Mouse (Mus musculus): Measurements from ENCODE around the gene Lxn.
A peak's percentile ranks its signal among the peaks of the same experiment; 100 is the strongest.

Gene Lxn

DNA sequence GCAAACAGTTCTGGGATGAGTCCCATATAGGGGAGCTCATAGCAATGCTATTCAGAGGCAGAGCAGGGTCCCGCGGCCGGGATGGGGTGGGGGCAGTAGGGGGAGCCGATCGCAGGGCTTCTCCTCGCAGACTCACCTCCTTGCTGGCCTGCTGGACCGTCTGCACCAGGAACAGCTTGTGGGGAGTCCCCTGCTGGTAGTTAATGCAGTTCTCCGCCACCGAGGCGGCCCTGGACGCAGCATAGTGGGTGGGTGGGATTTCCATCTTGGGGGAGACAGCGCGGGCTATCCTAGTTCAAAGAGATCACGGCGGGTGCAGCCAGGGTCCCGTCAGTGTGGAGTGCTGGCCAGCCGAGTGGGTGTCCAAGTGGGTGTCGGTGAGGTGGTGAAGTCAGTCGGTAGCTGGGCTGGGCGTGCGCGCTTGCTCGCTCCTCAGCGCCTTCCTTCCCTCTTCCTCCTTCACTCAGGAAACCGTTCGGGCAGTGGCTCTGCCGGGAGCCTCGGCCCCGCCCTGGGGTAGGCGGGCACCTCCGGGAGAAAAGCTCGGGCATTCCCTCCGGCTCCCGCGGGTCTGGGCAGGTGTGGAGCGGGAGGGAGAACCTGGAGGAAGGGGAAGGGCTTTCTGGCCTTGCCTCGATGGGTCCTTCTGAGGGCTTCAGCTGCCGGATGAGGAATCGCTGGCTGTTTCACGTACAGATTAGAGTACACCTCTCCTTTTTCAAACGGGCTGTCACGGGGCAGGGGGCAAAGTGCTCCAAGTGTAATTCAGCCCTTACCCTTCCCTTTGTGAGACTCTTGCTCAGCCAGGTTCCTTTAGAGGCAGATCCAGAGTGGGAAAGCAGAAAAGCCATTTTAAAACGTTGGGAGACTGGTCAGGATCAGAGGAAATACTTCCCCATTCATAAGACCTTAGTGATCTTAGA, at the start of gene Lxn:
Gene Lxn (minus strand): TSS at position 477 of the 923 bp plus-strand sequence.
- DNase-seq (ENCODE audit: low read depth), result peak; percentile 83

DNA sequence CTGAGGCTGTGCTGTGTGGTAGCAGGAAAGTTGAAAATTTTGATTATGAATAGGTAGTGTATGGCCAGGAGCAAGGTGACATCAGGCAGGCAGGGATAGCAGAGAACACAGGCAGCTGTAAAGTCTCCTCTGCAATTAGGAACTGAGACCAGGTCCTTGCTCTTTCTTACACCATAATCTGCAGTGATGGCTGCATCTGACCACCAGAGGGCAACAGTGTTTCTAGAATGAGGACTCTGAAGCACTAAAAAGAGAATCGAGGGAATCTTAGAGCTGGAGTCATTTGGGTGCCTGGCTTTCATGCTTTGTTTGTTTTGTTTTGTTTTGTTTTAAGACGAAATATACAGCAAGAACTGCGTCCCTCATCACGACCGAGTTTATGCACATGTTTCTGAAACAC, 49.1 kb upstream of the Lxn start:
- DNase-seq (ENCODE audit: low read depth), result peak; percentile 92

- peak; percentile 55 for DNase-seq (ENCODE audit: low read depth)
Measured at GRCm38 (mm10) chr3:67508216-67508892, 44.6 kb upstream of the Lxn start.

GRCm38 (mm10) chr3:67505286-67505685, 41.6 kb upstream of the Lxn start:
- peak; percentile 52 for DNase-seq (ENCODE audit: low read depth)

DNA sequence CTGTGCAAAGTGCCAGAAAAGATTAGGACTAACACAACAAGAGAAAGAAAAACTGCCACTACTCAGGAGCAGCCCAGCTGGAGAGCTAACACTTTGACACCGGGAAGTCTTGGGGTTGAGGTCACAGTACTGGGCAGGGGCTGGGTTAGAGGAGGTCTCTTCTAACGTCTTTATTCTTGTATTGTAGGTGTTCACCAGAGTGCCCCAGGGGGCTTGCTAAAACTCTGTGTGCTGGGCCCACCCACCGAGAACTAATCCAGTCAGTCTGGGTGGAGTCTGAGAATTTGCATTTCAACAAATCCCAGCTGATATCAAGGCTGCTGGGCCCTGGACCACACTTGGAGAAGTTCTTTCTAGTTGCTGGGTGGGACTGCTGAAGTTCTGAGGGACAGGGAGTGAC, 40.2 kb upstream of the Lxn start:
- no peak for DNase-seq (ENCODE audit: low read depth)

- DNase-seq (ENCODE audit: low read depth), result no peak
Measured at GRCm38 (mm10) chr3:67499406-67499791, 35.7 kb upstream of the Lxn start.

DNA sequence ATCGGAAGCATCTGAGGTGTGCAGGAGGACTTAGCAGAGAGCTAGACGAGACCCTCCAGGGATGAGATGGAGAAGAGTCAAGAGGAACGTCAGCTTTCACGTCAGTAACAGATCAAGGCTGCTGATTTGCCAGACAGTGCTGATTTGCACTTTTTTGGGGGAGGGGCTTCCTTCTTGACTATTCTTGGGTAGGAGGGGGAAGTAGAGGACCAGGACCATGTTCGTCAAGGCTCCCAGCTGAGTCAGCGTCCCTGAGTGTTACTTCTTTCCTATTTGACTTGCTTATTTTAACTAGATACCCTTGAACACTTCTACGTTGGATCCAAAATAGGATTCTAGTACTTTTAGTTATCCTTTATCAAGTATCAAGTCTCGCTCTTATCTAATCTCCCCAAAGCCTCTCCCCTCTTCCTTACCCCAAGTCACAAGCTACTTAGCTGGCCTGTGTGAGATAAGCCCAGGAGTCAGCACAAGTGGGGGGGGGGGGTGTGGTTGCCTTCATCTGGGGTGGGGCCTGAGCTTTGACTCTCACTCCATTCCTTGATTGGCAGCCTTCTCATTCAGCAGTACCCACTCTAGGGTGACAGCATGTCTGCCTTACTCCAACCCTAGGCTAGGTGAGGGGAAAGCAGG, 35.2 kb upstream of the Lxn start:
- DNase-seq (ENCODE audit: low read depth), result no peak

DNA sequence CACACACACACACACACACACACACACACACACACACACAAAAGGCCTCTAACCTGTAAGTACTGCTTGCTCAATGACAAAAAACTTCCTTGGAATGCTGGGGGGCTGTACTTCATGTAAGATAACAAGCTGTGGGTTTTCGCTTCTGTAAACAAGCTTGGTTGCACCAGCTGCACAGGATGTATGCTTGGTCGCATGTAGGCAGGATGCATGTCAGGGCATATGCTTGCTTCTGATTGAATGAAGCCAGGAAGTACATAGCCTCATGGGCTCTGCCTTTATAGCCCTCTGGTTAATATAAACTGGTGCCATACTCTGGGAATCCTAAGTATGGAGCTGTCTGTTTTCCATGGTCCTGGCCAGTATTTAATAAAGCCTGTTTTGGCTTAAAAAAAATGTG, 34.3 kb upstream of the Lxn start:
- DNase-seq (ENCODE audit: low read depth), result no peak

GRCm38 (mm10) chr3:67496310-67496709, 32.6 kb upstream of the Lxn start:
- DNase-seq (ENCODE audit: low read depth), result no peak

GRCm38 (mm10) chr3:67493132-67493531, 29.4 kb upstream of the Lxn start:
- no peak for DNase-seq (ENCODE audit: low read depth)

DNA sequence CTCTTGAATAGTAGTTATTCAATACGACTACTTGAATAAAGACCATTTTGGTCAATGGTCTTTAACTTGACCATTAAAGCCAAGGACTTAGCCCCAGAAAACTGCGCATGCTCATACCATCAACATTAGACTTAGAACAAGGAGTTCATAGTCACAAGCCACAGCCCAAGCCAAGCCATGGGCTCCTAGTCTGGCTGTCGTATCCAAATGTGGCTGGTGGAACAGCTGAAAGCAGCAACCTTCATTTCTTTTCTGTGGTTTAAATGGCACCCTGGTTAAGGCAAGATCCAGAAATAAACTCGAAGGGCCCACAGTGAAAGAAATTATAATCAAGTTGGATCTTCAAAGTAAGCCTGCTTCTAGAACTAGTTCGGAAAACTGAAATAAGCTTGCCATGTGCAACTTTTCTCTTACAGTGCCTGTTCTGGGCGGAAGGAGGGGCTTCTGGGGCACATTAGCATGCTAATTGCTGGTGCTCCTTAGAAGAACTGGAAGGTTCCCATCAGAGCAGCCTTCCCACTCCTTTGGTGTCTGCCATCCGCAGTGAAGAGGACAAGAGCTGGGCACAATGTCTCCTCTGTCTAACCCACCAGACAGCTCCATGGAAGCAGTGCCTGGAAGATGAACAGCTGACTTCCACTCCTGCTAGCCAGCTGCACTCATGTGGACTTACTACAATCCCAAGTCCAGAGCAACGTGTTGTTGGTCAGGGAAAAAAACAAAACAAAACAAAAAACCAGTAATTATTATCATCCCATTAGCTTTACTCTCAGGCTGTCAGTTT, 28.6 kb upstream of the Lxn start:
- DNase-seq (ENCODE audit: low read depth), result no peak

DNA sequence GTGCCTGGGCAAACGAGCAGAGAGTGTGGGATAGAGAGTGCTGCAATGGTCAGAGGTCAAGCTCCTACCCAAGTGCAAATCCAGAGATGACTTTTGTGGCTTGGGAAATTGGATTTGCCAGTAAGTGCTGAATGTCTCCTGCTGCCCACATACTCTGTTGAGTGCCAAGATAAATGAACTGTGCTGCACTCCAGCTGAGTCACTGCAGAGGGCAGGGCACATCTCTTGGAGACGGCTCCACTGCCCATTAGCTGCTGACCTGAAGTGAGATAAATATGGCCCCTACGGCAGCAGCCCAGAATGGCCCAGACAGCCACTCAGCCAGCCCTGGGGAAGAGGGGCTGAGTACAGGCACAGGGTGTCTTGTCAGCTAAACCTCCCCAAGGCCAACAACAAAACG, 26.4 kb upstream of the Lxn start:
- DNase-seq (ENCODE audit: low read depth), result peak; percentile 80

GRCm38 (mm10) chr3:67485233-67485632, 21.5 kb upstream of the Lxn start:
- DNase-seq (ENCODE audit: low read depth), result no peak

DNA sequence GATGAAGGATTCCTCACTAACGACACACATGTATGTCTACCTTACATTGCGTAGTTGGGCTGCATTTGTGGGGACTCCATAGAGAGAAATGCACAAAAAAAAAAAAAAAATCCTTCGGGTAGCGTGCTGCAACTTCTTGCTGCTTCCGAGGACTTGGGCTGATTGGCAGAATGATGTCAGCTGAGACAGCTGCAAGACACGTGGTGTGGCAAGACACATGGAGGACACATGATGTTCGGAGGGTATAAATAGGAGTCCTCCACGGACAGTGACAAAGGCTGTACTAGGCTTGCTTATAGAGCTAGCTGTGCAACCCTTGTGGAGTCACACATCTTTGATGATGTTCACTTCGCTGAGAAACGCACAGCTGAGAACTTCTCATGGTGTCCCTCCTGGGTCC, 18.7 kb upstream of the Lxn start:
- no peak for DNase-seq (ENCODE audit: low read depth)

DNA sequence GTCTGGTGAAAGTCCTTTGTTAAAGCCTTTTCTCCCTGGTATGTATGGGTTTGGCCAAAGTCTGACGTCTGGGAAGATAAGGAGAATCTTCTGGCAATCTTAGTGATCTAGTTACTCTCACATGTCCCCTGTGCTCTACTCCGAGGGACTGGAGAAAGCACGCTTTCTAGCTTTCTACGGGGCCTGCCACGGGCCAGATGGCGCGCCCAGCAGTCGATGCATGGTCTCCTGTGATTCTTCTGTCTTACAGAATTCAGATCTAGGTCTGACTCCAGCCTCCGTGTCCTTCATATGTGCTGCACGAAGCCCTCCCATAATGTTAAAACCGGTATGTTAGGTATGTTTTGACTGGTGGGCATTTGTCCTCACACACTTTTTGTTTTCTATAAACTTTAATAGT, 16.1 kb upstream of the Lxn start:
- no peak for DNase-seq (ENCODE audit: low read depth)

GRCm38 (mm10) chr3:67473438-67473837, 9.7 kb upstream of the Lxn start:
- no peak for DNase-seq (ENCODE audit: low read depth)

GRCm38 (mm10) chr3:67471408-67472127, 7.8 kb upstream of the Lxn start:
- no peak for DNase-seq (ENCODE audit: low read depth)

- no peak for DNase-seq (ENCODE audit: low read depth)
Measured at GRCm38 (mm10) chr3:67467281-67467680, 3.6 kb upstream of the Lxn start.

DNA sequence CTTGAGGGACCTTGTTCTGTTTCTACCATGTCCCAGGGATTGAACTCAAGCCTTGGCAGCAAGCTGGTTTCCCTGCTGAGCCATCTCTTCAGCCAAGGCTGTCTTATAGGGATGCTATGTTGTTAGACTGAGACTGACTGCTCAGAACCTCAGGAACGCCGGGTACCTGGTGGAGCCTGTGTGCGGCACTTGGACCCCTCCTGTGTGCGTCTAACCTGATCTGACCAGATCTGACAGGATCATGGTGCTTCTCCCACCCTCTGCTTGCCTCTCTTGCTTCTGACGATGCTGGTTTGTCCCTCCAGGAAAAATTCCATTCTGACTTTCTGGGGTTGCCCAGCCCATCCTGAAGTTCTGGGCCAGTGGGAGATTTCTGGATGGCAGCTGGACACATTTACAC, 2.9 kb upstream of the Lxn start:
- DNase-seq (ENCODE audit: low read depth), result no peak

- DNase-seq (ENCODE audit: low read depth), result no peak
Measured at GRCm38 (mm10) chr3:67463001-67463400, 725 bp downstream of the Lxn start.

GRCm38 (mm10) chr3:67462578-67462977, 1.1 kb downstream of the Lxn start:
- DNase-seq (ENCODE audit: low read depth), result peak; percentile 58
